In the genomic region with DNA sequence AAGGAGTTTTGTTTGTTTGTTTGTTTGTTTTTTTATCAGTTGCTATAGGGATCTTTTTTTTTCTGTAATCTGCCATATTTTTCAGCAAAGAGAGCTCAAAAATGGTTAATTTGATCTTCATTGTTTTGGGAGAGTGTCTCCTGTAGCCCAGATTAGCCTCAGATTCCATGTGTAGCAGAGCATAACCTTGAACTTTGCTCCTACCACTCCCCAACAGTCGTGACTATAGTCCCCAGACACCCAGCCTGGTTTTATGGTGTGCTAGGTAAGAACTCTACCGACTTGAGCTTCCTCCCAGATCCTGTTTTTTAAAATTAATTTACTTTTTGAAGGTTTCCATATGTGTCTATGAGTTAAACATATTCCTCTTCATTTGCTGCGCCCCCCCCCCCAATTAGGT, we compare ENCODE assay signal across 25 mouse cellular contexts.
DNase-seq lines count a peak whose midpoint lies in the region; ATAC-seq lines count a peak whose summit lies in the region.
"Had no signal": no experiment of that assay in that cellular context is flagged by ENCODE, and none has a peak within 500 bp of the region (broad histone marks: within the 10 kb centered on the region; RNA-seq: fewer than 3 reads in every experiment).

No protein-coding gene starts in this region.

- no peaks in the 10 kb centered on the region for H3K27me3 ChIP-seq in heart, embryonic 10.5 days (ENCODE audit: insufficient read depth, poor library complexity, severe bottlenecking)
- no peaks in the 10 kb centered on the region for H3K27me3 ChIP-seq in heart, embryonic 15.5 days
- no peaks in the 10 kb centered on the region for H3K27me3 ChIP-seq in kidney, embryonic 16.5 days (ENCODE audit: insufficient read depth, low read length)
- no peaks in the 10 kb centered on the region for H3K27me3 ChIP-seq in kidney, embryonic 15.5 days
- H3K27me3 ChIP-seq: CH12.LX; embryonic facial prominence, embryonic 12.5 days; forebrain, embryonic 13.5 days; Patski had no signal

- no peaks in the 10 kb centered on the region for H3K9me3 ChIP-seq in heart, embryonic 10.5 days
- H3K9me3 ChIP-seq in heart, embryonic 15.5 days (replicated peaks) = no peaks in the 10 kb centered on the region
- no peaks in the 10 kb centered on the region for H3K9me3 ChIP-seq in kidney, embryonic 16.5 days (ENCODE audit: low read length)
- no peaks in the 10 kb centered on the region for H3K9me3 ChIP-seq in kidney, embryonic 15.5 days (replicated peaks)
- H3K9me3 ChIP-seq: embryonic facial prominence, embryonic 10.5 days; embryonic facial prominence, embryonic 12.5 days; forebrain, embryonic 13.5 days; G1E had no signal

- intact Hi-C loops in heart, postnatal 25 days (cut with DNase I) = no loop called here
- intact Hi-C loops in heart, postnatal 36 days (cut with DNase I) = no loop called here

- WGBS in heart, embryonic 10.5 days = 72% methylated on average over 3 of the region's 3 CpGs
- WGBS in heart, embryonic 15.5 days = 69% methylated on average over 3 of the region's 3 CpGs
- WGBS in kidney, embryonic 16.5 days = 45% methylated on average over 3 of the region's 3 CpGs
- 38% methylated on average over 3 of the region's 3 CpGs for WGBS in kidney, embryonic 15.5 days

- H3K4me3 ChIP-seq in heart, embryonic 10.5 days = no peak overlapping the region
- no peak overlapping the region for H3K4me3 ChIP-seq in heart, embryonic 15.5 days
- H3K4me3 ChIP-seq in kidney, embryonic 16.5 days (ENCODE audit: low read length) = no peak overlapping the region
- H3K4me3 ChIP-seq in kidney, embryonic 15.5 days (replicated peaks) = no peak overlapping the region
- H3K4me3 ChIP-seq: embryonic facial prominence, embryonic 10.5 days; embryonic facial prominence, embryonic 12.5 days; forebrain, embryonic 13.5 days had no signal

- DNase-seq in heart, embryonic 10.5 days (ENCODE audit: low spot score) = no peak
- DNase-seq in heart, postnatal 25 days (ENCODE audit: low spot score) = no peak
- DNase-seq in heart, postnatal 36 days = no peak
- peak; percentile 12 for DNase-seq in kidney, adult 11 months
- peak; percentile 54 for DNase-seq in kidney, adult 9 months
- DNase-seq: adrenal gland, adult 8-10 months; adrenal gland, postnatal 14 days; adrenal gland, postnatal 36 days; B cell, adult 2 months; cerebellum, adult 11-12 months; cerebellum, adult 2 months; cerebellum, adult 9-10 months; cerebellum, postnatal 10 days; cerebellum, postnatal 25 days had no signal

- H3K36me3 ChIP-seq in heart, embryonic 10.5 days = no peaks in the 10 kb centered on the region
- H3K36me3 ChIP-seq in heart, embryonic 15.5 days = no peaks in the 10 kb centered on the region
- no peaks in the 10 kb centered on the region for H3K36me3 ChIP-seq in kidney, embryonic 16.5 days (ENCODE audit: insufficient read depth, low read length)
- no peaks in the 10 kb centered on the region for H3K36me3 ChIP-seq in kidney, embryonic 15.5 days
- H3K36me3 ChIP-seq: embryonic facial prominence, embryonic 10.5 days; embryonic facial prominence, embryonic 12.5 days; G1E had no signal

- no peak for ATAC-seq in heart, embryonic 15.5 days (replicated peaks; ENCODE audit: insufficient number of reproducible peaks, insufficient read depth, low FRiP score, low read depth)
- ATAC-seq in kidney, embryonic 16.5 days (ENCODE audit: low FRiP score, low TSS enrichment) = no peak
- no peak for ATAC-seq in kidney, embryonic 15.5 days (replicated peaks; ENCODE audit: low FRiP score)
- ATAC-seq: activated CD4-positive, CD25-positive, alpha-beta regulatory T cell, adult 4 months; CD4-positive, CD25-positive, alpha-beta regulatory T cell, adult 4 months; forebrain, embryonic 13.5 days; Patski had no signal

- peaks cover 75% of the 10 kb centered on the region for H3K4me1 ChIP-seq in heart, embryonic 10.5 days
- H3K4me1 ChIP-seq in heart, embryonic 15.5 days (replicated peaks) = peaks cover 80% of the 10 kb centered on the region
- H3K4me1 ChIP-seq in kidney, embryonic 16.5 days (ENCODE audit: insufficient read depth, low read length) = peaks cover 31% of the 10 kb centered on the region
- peaks cover 35% of the 10 kb centered on the region for H3K4me1 ChIP-seq in kidney, embryonic 15.5 days

- peak overlapping the region; percentile 83; the same call in 1 of the 2 replicates for H3K27ac ChIP-seq in heart, embryonic 10.5 days
- H3K27ac ChIP-seq in heart, embryonic 15.5 days = peak overlapping the region; percentile 32; the same call in 1 of the 2 replicates
- no peak overlapping the region for H3K27ac ChIP-seq in kidney, embryonic 16.5 days (ENCODE audit: low read length)
- H3K27ac ChIP-seq in kidney, embryonic 15.5 days = no peak overlapping the region
- H3K27ac ChIP-seq: embryonic facial prominence, embryonic 10.5 days; embryonic facial prominence, embryonic 12.5 days; forebrain, embryonic 13.5 days had no signal

- H3K9ac ChIP-seq in heart, embryonic 15.5 days = no peak overlapping the region
- no peak overlapping the region for H3K9ac ChIP-seq in kidney, embryonic 16.5 days (replicated peaks; ENCODE audit: low read length)
- H3K9ac ChIP-seq in kidney, embryonic 15.5 days = no peak overlapping the region
- H3K9ac ChIP-seq: embryonic facial prominence, embryonic 12.5 days; forebrain, embryonic 13.5 days had no signal

- no peak overlapping the region for H3K4me2 ChIP-seq in heart, embryonic 15.5 days
- H3K4me2 ChIP-seq in kidney, embryonic 16.5 days (replicated peaks; ENCODE audit: low read depth, low read length) = no peak overlapping the region
- H3K4me2 ChIP-seq in kidney, embryonic 15.5 days = no peak overlapping the region
- H3K4me2 ChIP-seq: embryonic facial prominence, embryonic 12.5 days; forebrain, embryonic 13.5 days had no signal

Comparison
In these comparisons a context has a peak if more than half of its experiments do, and no peak if none do; other contexts are left out.
1. DNase-seq: peak in kidney, adult 11 months (single experiment) and kidney, adult 9 months (single experiment); none in heart, embryonic 10.5 days (single experiment), heart, postnatal 25 days (single experiment) and heart, postnatal 36 days (0 of 2).
2. H3K27ac ChIP-seq: peak in heart, embryonic 10.5 days (single experiment) and heart, embryonic 15.5 days (single experiment); none in kidney, embryonic 16.5 days (single experiment) and kidney, embryonic 15.5 days (single experiment).